Mouse (Mus musculus) heart, adult 2 months (tissue): ENCODE measurements around the gene Mnt.

Experiments used
- CTCF ChIP-seq: fragments of 200-600 bp; IDR thresholded peaks from 2 replicates; pipeline ENCODE4 v1.8.1; 2022; ENCODE audit warnings: antibody characterized with exemption, mild to moderate bottlenecking, moderate library complexity
- EP300 ChIP-seq: fragments of 200-500 bp; IDR thresholded peaks from 2 replicates; pipeline ENCODE4 v1.6.1; 2011; ENCODE audit warnings: low read depth, low read length, control low read depth; ENCODE audit not compliant: insufficient read depth
- POLR2A ChIP-seq: fragments of 200-500 bp; IDR thresholded peaks from 2 replicates; pipeline ENCODE4 v1.6.1; 2011; ENCODE audit warnings: mild to moderate bottlenecking, low read depth, low read length, control low read depth; ENCODE audit not compliant: insufficient read depth

DNA sequence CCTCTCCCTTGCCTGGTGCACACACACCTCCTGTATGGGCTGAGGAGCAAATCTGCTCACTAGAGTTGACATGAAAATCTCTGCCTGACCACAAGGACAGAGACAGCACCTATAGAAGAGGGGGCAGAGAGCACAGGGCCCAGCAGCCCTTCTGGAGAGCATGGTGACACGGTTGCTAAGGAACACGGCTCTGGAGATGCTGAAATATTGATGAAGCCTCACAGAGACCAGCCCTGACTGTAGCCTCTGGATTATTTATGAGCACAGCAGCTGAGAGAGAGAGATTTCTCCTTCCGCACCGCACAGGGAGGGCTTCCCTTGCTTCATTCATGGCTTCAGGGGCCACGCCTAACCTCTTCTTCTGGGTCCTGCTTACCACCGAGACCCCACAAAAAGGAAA, 38.9 kb downstream of the Mnt start:
- TF ChIP-seq EP300: no peak
- no peak for TF ChIP-seq CTCF
- no peak for TF ChIP-seq POLR2A
